Mouse (Mus musculus): ENCODE data around the gene Smad6. TPM values are rescaled to one million over a fixed set of nuclear protein-coding genes. Genes with fewer than 3 reads are reported as not detected.

Smad6 gene
- polyA plus RNA-seq, 1 experiment from 2014 or later: 0.99 TPM

- Histone ChIP-seq H3K9me3 (replicated peaks; ENCODE audit: control insufficient read depth, low read length, poor library complexity, severe bottlenecking) (no peaks in the 10 kb centered on the region), H3K4me2 (ENCODE audit: low read length) (no peak overlapping the region), H3K9ac (ENCODE audit: low read depth, low read length) (no peak overlapping the region), H3K27me3 (ENCODE audit: control insufficient read depth, insufficient read depth, low read depth, low read length) (no peaks in the 10 kb centered on the region), H3K4me1 (ENCODE audit: control insufficient read depth, insufficient read depth, low read length) (peaks cover 27% of the 10 kb centered on the region), H3K4me3 (ENCODE audit: low read depth, low read length) (no peak overlapping the region), H3K27ac (ENCODE audit: low read length) (no peak overlapping the region), H3K36me3 (ENCODE audit: control insufficient read depth, insufficient read depth, low read length) (no peaks in the 10 kb centered on the region)
- 69% methylated on average over 6 of the region's 6 CpGs for WGBS
- ATAC-seq: no peak
These were observed 60.0 kb downstream of the Smad6 start for GRCm38 (mm10) chr9:63961881-63962280.

DNA sequence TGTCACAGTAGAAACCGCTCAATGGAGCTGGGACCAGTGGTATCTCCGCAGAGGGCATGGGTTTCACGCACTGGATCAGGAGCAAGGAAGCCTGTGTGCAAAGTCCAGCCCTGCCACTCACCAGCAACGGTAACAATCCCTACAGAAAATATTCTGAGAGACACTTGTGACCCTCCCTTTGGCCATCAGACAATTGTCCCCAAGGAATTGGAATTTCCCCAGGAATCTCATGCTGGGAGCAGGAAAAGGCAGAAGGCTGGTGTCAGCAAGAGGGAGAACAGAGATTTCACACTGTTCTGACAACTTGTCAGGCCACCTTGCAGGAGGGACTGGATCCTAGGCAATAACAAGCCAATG, 61.1 kb downstream of the Smad6 start:
- 10% methylated on average over 4 of the region's 4 CpGs for WGBS
- Histone ChIP-seq H3K27ac (ENCODE audit: low read length) (no peak overlapping the region), H3K27me3 (ENCODE audit: control insufficient read depth, insufficient read depth, low read depth, low read length) (no peaks in the 10 kb centered on the region), H3K9me3 (replicated peaks; ENCODE audit: control insufficient read depth, low read length, poor library complexity, severe bottlenecking) (no peaks in the 10 kb centered on the region), H3K36me3 (ENCODE audit: control insufficient read depth, insufficient read depth, low read length) (no peaks in the 10 kb centered on the region), H3K4me3 (ENCODE audit: low read depth, low read length) (no peak overlapping the region), H3K4me2 (ENCODE audit: low read length) (no peak overlapping the region), H3K4me1 (ENCODE audit: control insufficient read depth, insufficient read depth, low read length) (peaks cover 27% of the 10 kb centered on the region), H3K9ac (ENCODE audit: low read depth, low read length) (no peak overlapping the region)
- ATAC-seq: no peak

GRCm38 (mm10) chr9:63959933-63960828, 61.7 kb downstream of the Smad6 start:
- H3K36me3 ChIP-seq (ENCODE audit: control insufficient read depth, insufficient read depth, low read length): no peaks in the 10 kb centered on the region
- H3K4me2 ChIP-seq (ENCODE audit: low read length): peak overlapping the region; percentile 18; the same call in 1 of the 2 replicates
- H3K9ac ChIP-seq (ENCODE audit: low read depth, low read length): peak overlapping the region; percentile 21; the same call in 1 of the 2 replicates
- WGBS: 6% methylated on average over 21 of the region's 21 CpGs
- H3K27ac ChIP-seq (ENCODE audit: low read length): no peak overlapping the region; the same call in 1 of the 2 replicates
- peaks cover 24% of the 10 kb centered on the region for H3K4me1 ChIP-seq (ENCODE audit: control insufficient read depth, insufficient read depth, low read length)
- H3K27me3 ChIP-seq (ENCODE audit: control insufficient read depth, insufficient read depth, low read depth, low read length): no peaks in the 10 kb centered on the region
- 0 out of 2 replicates have a peak, but pooled peaks have one; percentile 22 for ATAC-seq
- no peak overlapping the region for H3K4me3 ChIP-seq (ENCODE audit: low read depth, low read length)
- no peaks in the 10 kb centered on the region for H3K9me3 ChIP-seq (replicated peaks; ENCODE audit: control insufficient read depth, low read length, poor library complexity, severe bottlenecking)

- no peak overlapping the region for H3K4me3 ChIP-seq (ENCODE audit: low read depth, low read length)
- H3K9ac ChIP-seq (ENCODE audit: low read depth, low read length): 0 out of 2 replicates have a peak overlapping the region, but pooled peaks have one; percentile 14
- H3K27ac ChIP-seq (ENCODE audit: low read length): peak overlapping the region; percentile 33
- no peaks in the 10 kb centered on the region for H3K9me3 ChIP-seq (replicated peaks; ENCODE audit: control insufficient read depth, low read length, poor library complexity, severe bottlenecking)
- no peaks in the 10 kb centered on the region for H3K27me3 ChIP-seq (ENCODE audit: control insufficient read depth, insufficient read depth, low read depth, low read length)
- no peaks in the 10 kb centered on the region for H3K36me3 ChIP-seq (ENCODE audit: control insufficient read depth, insufficient read depth, low read length)
- WGBS: 23% methylated on average over 17 of the region's 17 CpGs
- H3K4me2 ChIP-seq (ENCODE audit: low read length): no peak overlapping the region
- peak; percentile 47; the same call in 1 of the 2 replicates for ATAC-seq
- H3K4me1 ChIP-seq (ENCODE audit: control insufficient read depth, insufficient read depth, low read length): peaks cover 24% of the 10 kb centered on the region
These were observed 62.5 kb downstream of the Smad6 start for GRCm38 (mm10) chr9:63959129-63959932.

GRCm38 (mm10) chr9:63958337-63959030, 63.4 kb downstream of the Smad6 start:
- Histone ChIP-seq H3K27ac (ENCODE audit: low read length) (0 out of 2 replicates have a peak overlapping the region, but pooled peaks have one; percentile 50), H3K4me3 (ENCODE audit: low read depth, low read length) (no peak overlapping the region), H3K4me1 (ENCODE audit: control insufficient read depth, insufficient read depth, low read length) (peaks cover 24% of the 10 kb centered on the region), H3K9ac (ENCODE audit: low read depth, low read length) (no peak overlapping the region), H3K36me3 (ENCODE audit: control insufficient read depth, insufficient read depth, low read length) (no peaks in the 10 kb centered on the region), H3K27me3 (ENCODE audit: control insufficient read depth, insufficient read depth, low read depth, low read length) (no peaks in the 10 kb centered on the region), H3K9me3 (replicated peaks; ENCODE audit: control insufficient read depth, low read length, poor library complexity, severe bottlenecking) (no peaks in the 10 kb centered on the region), H3K4me2 (ENCODE audit: low read length) (0 out of 2 replicates have a peak overlapping the region, but pooled peaks have one; percentile 12)
- ATAC-seq: no peak
- WGBS: 19% methylated on average over 15 of the region's 15 CpGs

GRCm38 (mm10) chr9:63957647-63958185, 64.1 kb downstream of the Smad6 start:
- H3K4me1 ChIP-seq (ENCODE audit: control insufficient read depth, insufficient read depth, low read length): peaks cover 24% of the 10 kb centered on the region
- H3K27me3 ChIP-seq (ENCODE audit: control insufficient read depth, insufficient read depth, low read depth, low read length): no peaks in the 10 kb centered on the region
- H3K36me3 ChIP-seq (ENCODE audit: control insufficient read depth, insufficient read depth, low read length): no peaks in the 10 kb centered on the region
- H3K27ac ChIP-seq (ENCODE audit: low read length): no peak overlapping the region
- H3K9ac ChIP-seq (ENCODE audit: low read depth, low read length): no peak overlapping the region
- H3K4me3 ChIP-seq (ENCODE audit: low read depth, low read length): no peak overlapping the region
- 77% methylated on average over 11 of the region's 11 CpGs for WGBS
- no peaks in the 10 kb centered on the region for H3K9me3 ChIP-seq (replicated peaks; ENCODE audit: control insufficient read depth, low read length, poor library complexity, severe bottlenecking)
- no peak for ATAC-seq
- H3K4me2 ChIP-seq (ENCODE audit: low read length): no peak overlapping the region

- 16% methylated on average over 9 of the region's 9 CpGs for WGBS
- H3K36me3 ChIP-seq (ENCODE audit: control insufficient read depth, insufficient read depth, low read length): no peaks in the 10 kb centered on the region
- ATAC-seq: no peak
These were observed 65.8 kb downstream of the Smad6 start for GRCm38 (mm10) chr9:63956052-63956451.

GRCm38 (mm10) chr9:63953691-63954090, 68.2 kb downstream of the Smad6 start:
- Histone ChIP-seq H3K4me2 (ENCODE audit: low read length) (peak overlapping the region; percentile 45), H3K4me1 (ENCODE audit: control insufficient read depth, insufficient read depth, low read length) (peaks cover 5% of the 10 kb centered on the region), H3K27ac (ENCODE audit: low read length) (no peak overlapping the region), H3K36me3 (ENCODE audit: control insufficient read depth, insufficient read depth, low read length) (no peaks in the 10 kb centered on the region), H3K9ac (ENCODE audit: low read depth, low read length) (peak overlapping the region; percentile 57), H3K9me3 (replicated peaks; ENCODE audit: control insufficient read depth, low read length, poor library complexity, severe bottlenecking) (no peaks in the 10 kb centered on the region), H3K4me3 (ENCODE audit: low read depth, low read length) (peak overlapping the region; percentile 31), H3K27me3 (ENCODE audit: control insufficient read depth, insufficient read depth, low read depth, low read length) (no peaks in the 10 kb centered on the region)
- 42% methylated on average over 35 of the region's 35 CpGs for WGBS
- 0 out of 2 replicates have a peak, but pooled peaks have one; percentile 18 for ATAC-seq

More at GRCm38 (mm10) chr9:63956052-63956451, 65.8 kb downstream of the Smad6 start:
- Histone ChIP-seq H3K4me3 (ENCODE audit: low read depth, low read length) (no peak overlapping the region), H3K9me3 (replicated peaks; ENCODE audit: control insufficient read depth, low read length, poor library complexity, severe bottlenecking) (no peaks in the 10 kb centered on the region), H3K27ac (ENCODE audit: low read length) (no peak overlapping the region), H3K9ac (ENCODE audit: low read depth, low read length) (no peak overlapping the region), H3K4me1 (ENCODE audit: control insufficient read depth, insufficient read depth, low read length) (peaks cover 24% of the 10 kb centered on the region), H3K4me2 (ENCODE audit: low read length) (no peak overlapping the region), H3K27me3 (ENCODE audit: control insufficient read depth, insufficient read depth, low read depth, low read length) (no peaks in the 10 kb centered on the region)

Measured in midbrain, embryonic 16.5 days (tissue).